Mouse (Mus musculus) embryonic facial prominence, embryonic 11.5 days (tissue): ENCODE data around the gene Aldh3a1. TPM values are rescaled to one million over a fixed set of nuclear protein-coding genes. Genes with fewer than 3 reads are reported as not detected.

Source experiments
- ATAC-seq: fragments of 200-750 bp; cut with Nextera tagmentation; replicated peaks from 2 replicates; pipeline ENCODE4 v1.8.0; 2017; ENCODE audit warnings: low read depth; ENCODE audit not compliant: insufficient number of reproducible peaks, low FRiP score, low TSS enrichment
- DNase-seq: peaks from one replicate; pipeline ENCODE4 v3.0.0-alpha.2; 2015; ENCODE audit warnings: low spot score
- H3K27ac ChIP-seq: fragments of 300-500 bp; sonication (generic); replicated peaks from 2 replicates; pipeline ENCODE4 v1.5.1; 2014; ENCODE audit warnings: mild to moderate bottlenecking, low read depth, low read length, control low read depth
- H3K27me3 ChIP-seq: fragments of 300-500 bp; sonication (generic); 2 replicates; pipeline ENCODE4 v1.6.1; 2014; ENCODE audit warnings: mild to moderate bottlenecking, low read length, moderate library complexity, mixed read lengths; ENCODE audit not compliant: control insufficient read depth, insufficient read depth
- H3K36me3 ChIP-seq: fragments of 300-500 bp; sonication (generic); replicated peaks from 2 replicates; pipeline ENCODE4 v1.6.1; 2014; ENCODE audit warnings: low read depth, mild to moderate bottlenecking, low read length, moderate library complexity, mixed read lengths; ENCODE audit not compliant: control insufficient read depth, insufficient read depth
- H3K4me1 ChIP-seq: fragments of 300-500 bp; sonication (generic); 2 replicates; pipeline ENCODE4 v1.6.1; 2014; ENCODE audit warnings: low read length, mixed read lengths; ENCODE audit not compliant: control insufficient read depth, insufficient read depth
- H3K4me2 ChIP-seq: fragments of 300-500 bp; sonication (generic); 2 replicates; pipeline ENCODE4 v1.6.1; 2014; ENCODE audit warnings: low read depth, mild to moderate bottlenecking, control low read depth, low read length, moderate library complexity
- H3K4me3 ChIP-seq: fragments of 300-500 bp; sonication (generic); 2 replicates; pipeline ENCODE4 v1.5.1; 2014; ENCODE audit warnings: low read depth, low read length, control low read depth
- H3K9ac ChIP-seq: fragments of 300-500 bp; sonication (generic); replicated peaks from 2 replicates; pipeline ENCODE4 v1.6.1; 2014; ENCODE audit warnings: mild to moderate bottlenecking, control low read depth, low read length
- H3K9me3 ChIP-seq: fragments of 300-500 bp; sonication (generic); replicated peaks from 2 replicates; pipeline ENCODE4 v1.6.1; 2016; ENCODE audit warnings: mild to moderate bottlenecking, low read length, inconsistent platforms, mixed read lengths; ENCODE audit not compliant: control insufficient read depth
- WGBS: fragments of 180-500 bp; shearing (Covaris S2); extraction: QIAGEN DNeasy Blood & Tissue Kit; methylation state at CpG from one replicate; pipeline ENCODE4 v1.1.7; 2014; 5-methylcytosine and 5-hydroxymethylcytosine counted together
- polyA plus RNA-seq: library from polyadenylated mRNA; unstranded; fragments of >200 nt; fragmentation: Nextera tagmentation; extraction: Ambion mirVana; gene quantifications from 2 replicates; pipeline ENCODE4 v1.2.1, GENCODE M21; 2014

Gene Aldh3a1
- polyA plus RNA-seq, 1 experiment from 2014 or later: not detected

GRCm38 (mm10) chr11:61202186-61202585 is 5.2 kb upstream of the Aldh3a1 start:
- 73% methylated on average over 6 of the region's 6 CpGs for WGBS
- Histone ChIP-seq H3K4me3 (no peak overlapping the region), H3K9me3 (no peaks in the 10 kb centered on the region), H3K9ac (no peak overlapping the region), H3K27me3 (no peaks in the 10 kb centered on the region), H3K27ac (no peak overlapping the region), H3K4me1 (no peaks in the 10 kb centered on the region), H3K36me3 (no peaks in the 10 kb centered on the region), H3K4me2 (no peak overlapping the region)
- ATAC-seq (no peak), DNase-seq (no peak)

GRCm38 (mm10) chr11:61202810-61203209 is 4.5 kb upstream of the Aldh3a1 start:
- Histone ChIP-seq H3K36me3 (no peaks in the 10 kb centered on the region), H3K9me3 (no peaks in the 10 kb centered on the region), H3K4me2 (no peak overlapping the region), H3K9ac (no peak overlapping the region), H3K27ac (no peak overlapping the region), H3K27me3 (no peaks in the 10 kb centered on the region), H3K4me1 (no peaks in the 10 kb centered on the region), H3K4me3 (no peak overlapping the region)
- WGBS: 82% methylated on average over 2 of the region's 2 CpGs
- ATAC-seq (no peak), DNase-seq (no peak)

GRCm38 (mm10) chr11:61205167-61205950 is 2.0 kb upstream of the Aldh3a1 start:
- Histone ChIP-seq H3K27ac (no peak overlapping the region), H3K4me1 (no peaks in the 10 kb centered on the region), H3K9me3 (no peaks in the 10 kb centered on the region), H3K4me3 (no peak overlapping the region), H3K27me3 (no peaks in the 10 kb centered on the region), H3K36me3 (no peaks in the 10 kb centered on the region), H3K9ac (no peak overlapping the region), H3K4me2 (no peak overlapping the region)
- DNase-seq (no peak), ATAC-seq (no peak)
- WGBS: 94% methylated on average over 9 of the region's 10 CpGs

GRCm38 (mm10) chr11:61206136-61206535 is 1.2 kb upstream of the Aldh3a1 start:
- 86% methylated on average over 3 of the region's 3 CpGs for WGBS
- ATAC-seq (no peak), DNase-seq (no peak)
- H3K9me3 ChIP-seq: no peaks in the 10 kb centered on the region
- H3K27ac ChIP-seq: no peak overlapping the region
- H3K9ac ChIP-seq: no peak overlapping the region
- H3K4me2 ChIP-seq: no peak overlapping the region
- H3K27me3 ChIP-seq: no peaks in the 10 kb centered on the region
- no peaks in the 10 kb centered on the region for H3K36me3 ChIP-seq
- no peak overlapping the region for H3K4me3 ChIP-seq
- no peaks in the 10 kb centered on the region for H3K4me1 ChIP-seq

GRCm38 (mm10) chr11:61208316-61208715 is 979 bp downstream of the Aldh3a1 start:
- peaks cover 4% of the 10 kb centered on the region; the same call in 1 of the 2 replicates for H3K27me3 ChIP-seq
- DNase-seq (no peak), ATAC-seq (no peak)
- 84% methylated on average over 10 of the region's 10 CpGs for WGBS
- H3K9ac ChIP-seq: no peak overlapping the region
- H3K36me3 ChIP-seq: no peaks in the 10 kb centered on the region
- no peak overlapping the region for H3K4me2 ChIP-seq
- no peaks in the 10 kb centered on the region for H3K9me3 ChIP-seq
- no peak overlapping the region for H3K27ac ChIP-seq
- no peaks in the 10 kb centered on the region for H3K4me1 ChIP-seq
- no peak overlapping the region for H3K4me3 ChIP-seq

GRCm38 (mm10) chr11:61212102-61212501 is 4.8 kb downstream of the Aldh3a1 start:
- no peaks in the 10 kb centered on the region for H3K4me1 ChIP-seq
- WGBS: 34% methylated on average over 20 of the region's 20 CpGs

GRCm38 (mm10) chr11:61215936-61216335 is 8.6 kb downstream of the Aldh3a1 start:
- ATAC-seq (no peak), DNase-seq (no peak)
- no peaks in the 10 kb centered on the region for H3K9me3 ChIP-seq
- H3K27ac ChIP-seq: no peak overlapping the region
- no peaks in the 10 kb centered on the region for H3K4me1 ChIP-seq
- no peak overlapping the region for H3K9ac ChIP-seq
- no peak overlapping the region for H3K4me2 ChIP-seq
- H3K36me3 ChIP-seq: no peaks in the 10 kb centered on the region
- no peak overlapping the region for H3K4me3 ChIP-seq
- peaks cover 4% of the 10 kb centered on the region; the same call in 1 of the 2 replicates for H3K27me3 ChIP-seq
- WGBS: 92% methylated on average over 3 of the region's 3 CpGs

More at GRCm38 (mm10) chr11:61212102-61212501, 4.8 kb downstream of the Aldh3a1 start:
- H3K9ac ChIP-seq: no peak overlapping the region
- H3K27me3 ChIP-seq: peaks cover 4% of the 10 kb centered on the region; the same call in 1 of the 2 replicates
- no peaks in the 10 kb centered on the region for H3K9me3 ChIP-seq
- no peak overlapping the region for H3K4me2 ChIP-seq
- DNase-seq (no peak), ATAC-seq (no peak)
- no peaks in the 10 kb centered on the region for H3K36me3 ChIP-seq
- no peak overlapping the region for H3K27ac ChIP-seq
- no peak overlapping the region for H3K4me3 ChIP-seq

- WGBS: 71% methylated on average over 9 of the region's 9 CpGs
- DNase-seq (no peak), ATAC-seq (no peak)
- Histone ChIP-seq H3K27me3 (no peaks in the 10 kb centered on the region), H3K4me2 (no peak overlapping the region), H3K36me3 (no peaks in the 10 kb centered on the region), H3K4me3 (no peak overlapping the region), H3K9ac (no peak overlapping the region), H3K4me1 (no peaks in the 10 kb centered on the region), H3K9me3 (no peaks in the 10 kb centered on the region), H3K27ac (no peak overlapping the region)
Measured at GRCm38 (mm10) chr11:61220156-61220881, 13.0 kb downstream of the Aldh3a1 start.
